Mouse (Mus musculus) CH12F3 (cell line): ENCODE data around the gene Cdk14.
"Not testable (repeated sequence)": the region's sequence is repeated elsewhere in the genome, so short reads cannot be mapped to it uniquely, and the experiment has no call there.

ENCODE experiments used
- in situ Hi-C: fragments of 300-500 bp; cut with MboI; formaldehyde crosslinking; loops from 2 replicates; pipeline ENCODE4 v1.14.3; 2020; ENCODE audit warnings: low sequenced_read_pairs

Gene Cdk14

GRCm38 (mm10) chr5:5368389-5369164 is 51.5 kb downstream of the Cdk14 start:
- in situ Hi-C loops, result loop anchor here (25.0 kb wide), 1 partner anchor 406 kb away; no protein-coding TSS in a partner anchor

- in situ Hi-C loops, result loop anchor here (25.0 kb wide), 1 partner anchor 405 kb away; no protein-coding TSS in a partner anchor
These were observed 52.6 kb downstream of the Cdk14 start for GRCm38 (mm10) chr5:5367550-5367949.

- in situ Hi-C loops, result loop anchor here (25.0 kb wide), 1 partner anchor 403 kb away; no protein-coding TSS in a partner anchor
These were observed 54.6 kb downstream of the Cdk14 start for GRCm38 (mm10) chr5:5365285-5366076.

GRCm38 (mm10) chr5:5361684-5362083 is 58.4 kb downstream of the Cdk14 start:
- in situ Hi-C loops, result loop anchor here (25.0 kb wide), 1 partner anchor 399 kb away; no protein-coding TSS in a partner anchor

- in situ Hi-C loops, result loop anchor here (25.0 kb wide), 1 partner anchor 398 kb away; no protein-coding TSS in a partner anchor
These were observed 59.8 kb downstream of the Cdk14 start for GRCm38 (mm10) chr5:5360338-5360737.

- in situ Hi-C loops, result loop anchor here (25.0 kb wide), 1 partner anchor 398 kb away; no protein-coding TSS in a partner anchor
These were observed 60.2 kb downstream of the Cdk14 start for GRCm38 (mm10) chr5:5359915-5360314.

- in situ Hi-C loops, result loop anchor here (25.0 kb wide), 1 partner anchor 397 kb away; no protein-coding TSS in a partner anchor
These were observed 60.7 kb downstream of the Cdk14 start for GRCm38 (mm10) chr5:5359370-5359769.

- in situ Hi-C loops, result loop anchor here (25.0 kb wide), 1 partner anchor 396 kb away; no protein-coding TSS in a partner anchor
These were observed 61.9 kb downstream of the Cdk14 start for GRCm38 (mm10) chr5:5358019-5358717.

- in situ Hi-C loops, result loop anchor here (25.0 kb wide), 1 partner anchor 393 kb away; no protein-coding TSS in a partner anchor
These were observed 65.3 kb downstream of the Cdk14 start for GRCm38 (mm10) chr5:5354684-5355368.

- in situ Hi-C loops, result loop anchor here (25.0 kb wide), 1 partner anchor 392 kb away; no protein-coding TSS in a partner anchor
These were observed 66.2 kb downstream of the Cdk14 start for GRCm38 (mm10) chr5:5353946-5354345.

GRCm38 (mm10) chr5:5344646-5345045 is 75.5 kb downstream of the Cdk14 start:
- in situ Hi-C loops, result no loop called here

- in situ Hi-C loops, result no loop called here
These were observed 76.4 kb downstream of the Cdk14 start for GRCm38 (mm10) chr5:5343741-5344140.

- in situ Hi-C loops, result no loop called here
These were observed 76.8 kb downstream of the Cdk14 start for GRCm38 (mm10) chr5:5343267-5343666.

GRCm38 (mm10) chr5:5342410-5343137 is 77.5 kb downstream of the Cdk14 start:
- in situ Hi-C loops, result no loop called here

- in situ Hi-C loops, result no loop called here
These were observed 78.5 kb downstream of the Cdk14 start for GRCm38 (mm10) chr5:5341611-5342010.

- in situ Hi-C loops, result no loop called here
These were observed 86.2 kb downstream of the Cdk14 start for GRCm38 (mm10) chr5:5333916-5334315.

- in situ Hi-C loops, result no loop called here
These were observed 89.1 kb downstream of the Cdk14 start for GRCm38 (mm10) chr5:5330926-5331460.

- in situ Hi-C loops, result not testable (repeated sequence)
These were observed 91.1 kb downstream of the Cdk14 start for GRCm38 (mm10) chr5:5329018-5329417.

- in situ Hi-C loops, result no loop called here
These were observed 93.4 kb downstream of the Cdk14 start for GRCm38 (mm10) chr5:5326716-5327115.
